ENCODE assay signal across 9 mouse cellular contexts in genomic region chr5:86172088-86172448, GRCm38 (mm10). TPM values are rescaled to one million over a fixed set of nuclear protein-coding genes. Genes with fewer than 3 reads are reported as not detected.
DNase-seq lines count a peak whose midpoint lies in the region; ATAC-seq and TF ChIP-seq lines count a peak whose summit lies in the region.
"Had no signal": no experiment of that assay in that cellular context is flagged by ENCODE, and none has a peak within 500 bp of the region (broad histone marks: within the 10 kb centered on the region; RNA-seq: fewer than 3 reads in every experiment).

No protein-coding gene starts in this region.

- H3K27ac ChIP-seq in gastrocnemius, adult 2 months = peak overlapping the region; percentile 92
- H3K27ac ChIP-seq in testis, adult 2 months (ENCODE audit: control insufficient read depth, insufficient read depth, low read depth, low read length) = peak overlapping the region; percentile 74
- peak overlapping the region; percentile 92 for H3K27ac ChIP-seq in limb, embryonic 11.5 days (replicated peaks; ENCODE audit: low read depth, low read length)
- H3K27ac ChIP-seq in olfactory bulb, adult 2 months (ENCODE audit: insufficient read depth, low read depth, low read length) = peak overlapping the region; percentile 88

- H3K36me3 ChIP-seq in testis, adult 2 months (ENCODE audit: control insufficient read depth, insufficient read depth, low read length) = no peaks in the 10 kb centered on the region
- H3K36me3 ChIP-seq in limb, embryonic 11.5 days (ENCODE audit: control insufficient read depth, insufficient read depth, low read length) = no peaks in the 10 kb centered on the region; the same call in none of the 2 replicates

- WGBS in limb, embryonic 11.5 days = 0% methylated on average over 15 of the region's 15 CpGs
- under 1% methylated on average over 15 of the region's 15 CpGs for WGBS in olfactory bulb, adult 2 months

- H3K4me2 ChIP-seq in limb, embryonic 11.5 days (ENCODE audit: low read depth, severe bottlenecking) = peak overlapping the region; percentile 83

- DNase-seq in gastrocnemius, adult 2 months = no peak
- no peak for DNase-seq in gastrocnemius, adult 18-20 months (ENCODE audit: low spot score)
- DNase-seq in testis, postnatal 10 days (ENCODE audit: low spot score) = no peak
- DNase-seq in limb, embryonic 11.5 days (ENCODE audit: low spot score) = no peak
- no peak for DNase-seq in adrenal gland, adult 8-10 months
- no peak for DNase-seq in T-cell, adult 2 months (ENCODE audit: low spot score)

- H3K4me1 ChIP-seq in testis, adult 2 months (ENCODE audit: control insufficient read depth, insufficient read depth, low read length) = peaks cover 8% of the 10 kb centered on the region
- no peaks in the 10 kb centered on the region for H3K4me1 ChIP-seq in limb, embryonic 11.5 days (ENCODE audit: control insufficient read depth, insufficient read depth, low read length)
- no peaks in the 10 kb centered on the region for H3K4me1 ChIP-seq in olfactory bulb, adult 2 months (ENCODE audit: control insufficient read depth, insufficient read depth, low read length)

- no peak for TF ChIP-seq CTCF in gastrocnemius, adult 2 months (IDR thresholded peaks at IDR 0.05)
- no peak for TF ChIP-seq CTCF in testis, adult 2 months (IDR thresholded peaks at IDR 0.05; ENCODE audit: control insufficient read depth, insufficient read depth, insufficient replicate concordance, low read depth, low read length)
- no peak for TF ChIP-seq CTCF in olfactory bulb, adult 2 months (IDR thresholded peaks at IDR 0.05; ENCODE audit: insufficient read depth, low read depth, low read length)

- no peak for TF ChIP-seq POLR2A in testis, adult 2 months (IDR thresholded peaks at IDR 0.05; ENCODE audit: control insufficient read depth, low read depth, low read length)
- no peak for TF ChIP-seq POLR2A in olfactory bulb, adult 2 months (IDR thresholded peaks at IDR 0.05; ENCODE audit: insufficient read depth, low read depth, low read length)

- H3K9me3 ChIP-seq in limb, embryonic 11.5 days (ENCODE audit: control insufficient read depth, low read length) = no peaks in the 10 kb centered on the region

- no peak for ATAC-seq in limb, embryonic 11.5 days (ENCODE audit: insufficient number of reproducible peaks, low FRiP score, low TSS enrichment, low read depth)

- H3K9ac ChIP-seq in limb, embryonic 11.5 days (ENCODE audit: low read length) = peak overlapping the region; percentile 81

- intact Hi-C loops in gastrocnemius, adult 2 months (cut with DNase I) = loop anchor here (2.0 to 10.0 kb wide), 2 partner anchors 105 to 633 kb away; partner anchors contain the start of gene Ythdc1

- no peaks in the 10 kb centered on the region for H3K27me3 ChIP-seq in testis, adult 2 months (ENCODE audit: control insufficient read depth, insufficient read depth, low read length)
- no peaks in the 10 kb centered on the region for H3K27me3 ChIP-seq in limb, embryonic 11.5 days (ENCODE audit: control insufficient read depth, insufficient read depth, low read length)

- H3K4me3 ChIP-seq in gastrocnemius, adult 2 months = peak overlapping the region; percentile 87
- peak overlapping the region; percentile 88 for H3K4me3 ChIP-seq in testis, adult 2 months (ENCODE audit: control insufficient read depth, low read depth, low read length)
- peak overlapping the region; percentile 89 for H3K4me3 ChIP-seq in limb, embryonic 11.5 days (ENCODE audit: low read depth, low read length)
- H3K4me3 ChIP-seq in olfactory bulb, adult 2 months (ENCODE audit: insufficient read depth, low read depth, low read length) = peak overlapping the region; percentile 98

RNA-seq across cellular contexts. Expression of gene Uba6, which starts 0.5 kb away (rescaled TPM):
- 1 to 10 TPM; 4.9 to 6.6 TPM for total RNA-seq in gastrocnemius, adult 2 months (2021)
- 1 to 10 TPM; 5.0 to 5.4 TPM for total RNA-seq in gastrocnemius, adult 18-20 months (2021)
- polyA plus RNA-seq in testis, adult 2 months (2012; rRNA removed) = 2.5 and 3.9 TPM in 2 replicates
- 21.6 and 24.6 TPM in 2 replicates for polyA plus RNA-seq in limb, embryonic 11.5 days (2014; fragmentation: Nextera tagmentation; extraction: Ambion mirVana)
- 52.6 TPM in 1 of 2 replicates, not detected in the other for polyA plus RNA-seq in olfactory bulb, adult 2 months (2012; ENCODE audit: insufficient read depth, insufficient read length, low replicate concordance, missing spikeins)
- 10 to 100 TPM; 14.9 to 24.5 (median 19.7) TPM for total RNA-seq in adrenal gland, adult 8-10 months (2022)

RNA-seq across cellular contexts. Expression of gene Gnrhr, which starts 25.6 kb away (rescaled TPM):
- not detected for total RNA-seq in gastrocnemius, adult 2 months (2021)
- not detected for total RNA-seq in gastrocnemius, adult 18-20 months (2021)
- 0.07 and 0.12 TPM in 2 replicates for polyA plus RNA-seq in testis, adult 2 months (2012; rRNA removed)
- polyA plus RNA-seq in limb, embryonic 11.5 days (2014; fragmentation: Nextera tagmentation; extraction: Ambion mirVana) = not detected in 2 replicates
- not detected in 2 replicates for polyA plus RNA-seq in olfactory bulb, adult 2 months (2012; ENCODE audit: insufficient read depth, insufficient read length, low replicate concordance, missing spikeins)
- under 1 TPM; 0.31 to 0.64 (median 0.47) TPM for total RNA-seq in adrenal gland, adult 8-10 months (2022)
- total RNA-seq: hematopoietic stem cell, adult 5-6 weeks had no signal
